Mouse (Mus musculus) neutrophil, adult 65 days (primary cell): Measurements from ENCODE around the gene Maz. TPM values are rescaled to one million over a fixed set of nuclear protein-coding genes. Genes with fewer than 3 reads are reported as not detected.

Experiments used
- total RNA-seq: library from RNA; stranded (reverse); gene quantifications from 2 replicates; pipeline ENCODE4 v1.2.4, GENCODE M21; 2023

Gene Maz
- total RNA-seq: 128 and 143 TPM in 2 replicates

DNA sequence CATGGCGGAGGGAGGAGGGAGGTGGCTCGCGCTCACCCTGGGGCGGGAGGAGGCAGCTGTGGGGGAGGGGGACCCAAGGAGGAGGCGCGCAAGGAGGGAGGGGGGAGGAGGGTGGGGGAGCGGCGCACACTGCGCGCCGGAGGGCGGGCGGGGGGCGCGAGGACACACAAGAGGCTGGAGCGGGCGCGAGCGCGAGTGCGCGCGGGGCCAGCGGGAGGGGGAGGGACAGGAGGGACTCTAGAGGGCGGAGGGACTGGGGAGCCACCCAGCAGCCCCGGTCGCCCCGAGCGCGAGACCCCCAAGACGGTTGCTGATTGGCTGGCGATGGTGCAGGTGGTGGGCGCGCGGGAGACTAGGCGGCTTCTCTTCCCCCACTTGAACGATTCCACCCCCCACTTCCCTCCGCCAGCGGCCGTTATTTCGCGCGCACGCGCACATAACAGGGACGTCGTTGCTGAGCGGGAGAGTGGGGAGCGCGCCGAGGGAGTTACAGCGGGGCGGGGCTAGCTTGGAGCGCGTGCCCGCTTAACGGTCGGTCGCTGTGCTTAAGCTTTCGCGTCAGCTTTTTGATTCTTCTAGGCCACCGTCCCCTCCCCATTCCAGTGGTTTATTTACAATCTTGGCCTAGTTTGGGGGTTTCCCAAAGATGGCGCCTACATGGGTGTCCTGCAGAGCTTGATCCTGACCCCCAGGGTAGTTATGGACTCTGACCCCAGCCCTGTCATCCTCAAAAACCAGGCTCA is at the start of gene Maz:
Gene Maz (minus strand): TSS at position 54 of the 743 bp plus-strand sequence.

GRCm38 (mm10) chr7:127041851-127042672 is 15.2 kb upstream of the Maz start, which contains the start of gene Kif22:
Gene Kif22 (minus strand): TSS chr7:127042471.

DNA sequence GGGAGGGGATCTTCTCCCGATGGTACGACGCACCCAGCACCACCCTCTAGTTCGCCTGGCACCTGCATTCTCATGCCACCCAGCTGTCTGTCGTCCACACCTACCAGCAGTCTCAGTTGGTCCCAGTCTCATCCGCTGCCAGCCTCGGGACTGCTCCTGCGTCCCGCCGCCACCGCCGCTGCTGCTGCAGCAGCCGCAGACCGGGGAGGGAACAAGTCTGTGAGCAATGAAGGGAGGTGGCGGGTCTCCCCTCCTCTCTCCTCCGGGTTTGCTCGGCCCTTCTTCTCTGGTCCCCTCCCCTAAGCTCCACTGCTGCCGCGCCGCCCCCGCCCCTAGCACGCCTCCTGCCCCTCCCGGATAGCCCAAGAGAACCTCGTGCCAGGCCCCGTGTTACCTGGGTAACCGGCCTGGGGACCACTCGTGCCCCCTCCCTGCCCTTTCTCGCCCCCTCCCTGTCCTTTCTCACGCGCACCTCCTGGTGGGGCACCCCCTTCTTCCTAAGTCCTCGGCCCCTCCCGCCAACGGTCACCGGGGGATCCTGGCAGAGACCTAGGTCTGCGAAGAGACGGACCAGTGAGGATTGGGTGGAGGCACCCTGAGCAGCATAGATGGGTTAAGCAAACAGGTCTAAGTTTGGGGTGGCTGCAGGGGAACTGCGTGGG is 5.8 kb downstream of the Maz start, which contains the start of the genes Gm42742 and Prrt2:
Gene Gm42742 (minus strand): TSS at position 197 of the 662 bp plus-strand sequence.
Gene Prrt2 (minus strand): TSS at position 311 of the 662 bp plus-strand sequence.

DNA sequence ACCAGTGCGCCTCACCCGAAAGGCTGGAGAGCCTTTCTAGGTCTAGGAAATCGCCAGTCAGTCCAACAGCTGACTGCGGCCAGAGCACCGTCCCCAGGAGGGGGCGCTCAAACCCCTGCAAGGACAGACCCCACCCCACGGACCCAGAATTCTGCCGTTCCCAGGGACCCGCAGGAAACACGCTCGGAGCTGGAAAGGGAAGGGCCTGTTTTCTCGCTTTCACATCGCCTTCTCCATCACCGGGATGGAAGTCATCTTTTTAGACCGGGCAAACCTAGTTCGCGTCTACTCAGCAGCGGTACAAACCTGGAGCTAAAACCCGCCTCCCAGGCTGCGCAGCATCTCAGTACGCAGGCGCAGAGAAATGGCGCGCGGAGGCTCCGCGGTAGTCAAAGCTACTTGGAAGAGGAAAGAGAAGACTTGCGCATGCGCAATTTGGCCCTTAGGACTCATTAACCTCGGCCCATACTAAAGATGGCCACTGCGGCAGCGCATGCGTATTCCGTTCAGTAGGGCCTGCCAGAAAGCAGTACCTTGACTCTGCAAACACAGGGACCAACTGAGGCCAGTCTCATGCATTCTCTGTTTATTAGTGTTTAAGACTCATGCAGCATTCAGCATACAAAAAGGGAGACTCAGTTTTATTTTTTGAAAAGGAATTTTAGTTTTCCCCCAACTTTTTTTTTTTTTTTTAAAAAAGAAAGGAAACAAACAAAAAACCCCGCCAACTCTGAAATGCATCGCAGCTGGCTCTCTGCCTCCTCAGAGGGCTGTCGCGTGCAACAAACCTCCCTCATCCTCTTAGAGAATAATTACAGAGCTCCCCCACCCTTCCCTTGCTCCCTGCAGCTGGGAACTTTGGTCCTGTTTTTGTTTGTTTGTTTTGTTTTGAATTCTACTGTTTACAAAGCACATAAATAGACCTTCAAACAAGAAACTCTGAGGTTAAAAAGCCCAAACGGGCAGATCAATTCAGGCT is 9.6 kb downstream of the Maz start, which contains the start of gene Pagr1a:
Gene Pagr1a (minus strand): TSS at position 382 of the 979 bp plus-strand sequence.

GRCm38 (mm10) chr7:127016481-127016485 is 10.6 kb downstream of the Maz start, which contains the start of gene Pagr1b:
Gene Pagr1b (minus strand): TSS chr7:127016484.

GRCm38 (mm10) chr7:127014320-127014719 is 12.5 kb downstream of the Maz start, which contains the start of gene Mvp:
Gene Mvp (minus strand): TSS chr7:127014621.

DNA sequence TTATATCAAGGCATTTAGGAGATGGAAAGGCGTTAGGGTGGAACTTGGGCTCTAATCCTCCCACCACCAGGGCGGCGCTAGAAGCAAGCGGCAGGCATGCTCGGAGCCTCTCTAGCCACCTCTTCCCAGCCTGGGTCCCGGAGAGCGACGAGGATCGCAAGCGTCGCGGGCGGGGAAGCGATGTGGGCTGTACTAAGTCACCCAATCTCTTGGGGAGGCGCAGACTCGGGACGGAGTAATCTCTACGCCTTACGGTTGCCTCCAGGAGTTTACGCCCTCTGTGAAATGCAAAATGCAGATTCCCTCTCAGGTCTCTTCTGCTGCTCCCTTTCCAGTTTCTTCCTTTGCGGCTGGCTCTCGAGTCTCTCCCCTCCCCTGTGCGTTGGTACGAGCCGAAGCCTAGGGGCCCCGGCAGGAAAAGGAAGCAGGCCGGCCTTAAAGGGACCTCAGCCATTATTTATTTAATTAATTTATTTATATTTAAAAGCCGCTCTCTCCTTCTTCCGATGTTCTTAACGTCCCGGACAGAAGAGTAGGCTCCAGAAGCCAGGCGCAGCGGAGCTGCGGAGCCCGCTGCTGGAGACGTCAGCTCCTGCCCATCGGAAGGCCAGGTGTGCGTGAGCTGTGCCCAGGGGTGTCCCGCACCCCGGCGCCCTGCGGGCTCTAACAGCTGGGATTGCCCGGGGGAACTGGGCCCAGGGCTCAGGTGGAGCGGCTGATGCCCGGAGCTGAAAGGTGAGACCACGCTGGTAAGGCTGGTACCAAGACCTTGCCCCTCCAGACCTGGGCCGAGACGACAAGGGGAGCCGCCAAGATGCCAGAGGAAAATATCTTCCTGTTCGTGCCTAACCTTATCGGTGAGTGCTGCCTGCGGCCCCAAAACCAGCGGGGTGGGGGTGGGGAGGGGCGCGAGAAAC is 50.6 kb downstream of the Maz start, which contains the start of gene Cdiptos:
Gene Cdiptos (minus strand): TSS at position 149 of the 917 bp plus-strand sequence.

DNA sequence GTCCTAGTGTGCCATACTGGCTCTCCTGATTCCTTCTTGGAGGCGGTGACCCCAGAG is 51.1 kb downstream of the Maz start, which contains the start of gene Cdipt:
Gene Cdipt (plus strand): TSS at position 22 of the 57 bp plus-strand sequence.

Other genes with a start within 250 kb of the Maz start
- 4.3 and 4.4 TPM in 2 replicates for gene Tbx6, start 245.6 kb downstream of the Maz start, total RNA-seq
- 231 and 266 TPM in 2 replicates for gene Ppp4c, start 234.5 kb downstream of the Maz start, total RNA-seq
- not detected in 2 replicates for gene Fam57b, start 229.4 kb downstream of the Maz start, total RNA-seq
- gene 4930451I11Rik, start 195.4 kb downstream of the Maz start, total RNA-seq: not detected in 2 replicates
- not detected in 2 replicates for gene Doc2a, start 179.6 kb downstream of the Maz start, total RNA-seq
- gene Hirip3, start 165.1 kb downstream of the Maz start, total RNA-seq: 37.5 and 38.0 TPM in 2 replicates
- gene Ino80e, start 164.7 kb downstream of the Maz start, total RNA-seq: 41.4 and 42.2 TPM in 2 replicates
- 50.7 and 59.9 TPM in 2 replicates for gene Taok2, start 142.3 kb downstream of the Maz start, total RNA-seq
- 38.9 and 40.1 TPM in 2 replicates for gene Tmem219, start 104.1 kb downstream of the Maz start, total RNA-seq
- gene Kctd13, start 98.2 kb downstream of the Maz start, total RNA-seq: 17.4 and 23.2 TPM in 2 replicates
- gene Asphd1, start 77.5 kb downstream of the Maz start, total RNA-seq: not detected in 2 replicates
- 1.9 and 3.1 TPM in 2 replicates for gene Sez6l2, start 76.5 kb downstream of the Maz start, total RNA-seq
- 56.2 and 56.5 TPM in 2 replicates for gene Cdipt, start 51.1 kb downstream of the Maz start, total RNA-seq
- 0.95 and 1.3 TPM in 2 replicates for gene Cdiptos, start 50.9 kb downstream of the Maz start, total RNA-seq
- gene Mvp, start 12.4 kb downstream of the Maz start, total RNA-seq: 49.1 and 58.0 TPM in 2 replicates
- gene Pagr1b, start 10.6 kb downstream of the Maz start, total RNA-seq: not detected in 2 replicates
- gene Pagr1a, start 9.7 kb downstream of the Maz start, total RNA-seq: 1.5 and 35.7 TPM in 2 replicates
- 26.0 TPM in 1 of 2 replicates, not detected in the other for gene Gm42742, start 5.9 kb downstream of the Maz start, total RNA-seq
- gene Prrt2, start 5.8 kb downstream of the Maz start, total RNA-seq: 0.79 TPM in 1 of 2 replicates, not detected in the other
- 41.1 and 48.3 TPM in 2 replicates for gene Kif22, start 15.4 kb upstream of the Maz start, total RNA-seq
- gene Zg16, start 60.3 kb upstream of the Maz start, total RNA-seq: 1.2 TPM in 1 of 2 replicates, not detected in the other
- gene AI467606, start 64.3 kb upstream of the Maz start, total RNA-seq: 155 and 172 TPM in 2 replicates
- 2.0 and 3.8 TPM in 2 replicates for gene Qprt, start 95.2 kb upstream of the Maz start, total RNA-seq
- 96.9 and 102 TPM in 2 replicates for gene Spn, start 110.8 kb upstream of the Maz start, total RNA-seq
- 47.6 and 62.2 TPM in 2 replicates for gene Cd2bp2, start 169.0 kb upstream of the Maz start, total RNA-seq
- 106 and 122 TPM in 2 replicates for gene Tbc1d10b, start 181.4 kb upstream of the Maz start, total RNA-seq
- 6.7 and 11.1 TPM in 2 replicates for gene Mylpf, start 181.9 kb upstream of the Maz start, total RNA-seq
- gene Zfp553, start 206.0 kb upstream of the Maz start, total RNA-seq: 2.8 and 4.0 TPM in 2 replicates
- gene Sept1, start 206.1 kb upstream of the Maz start, total RNA-seq: 107 and 123 TPM in 2 replicates
- 3.2 and 4.7 TPM in 2 replicates for gene Zfp771, start 217.2 kb upstream of the Maz start, total RNA-seq
- 18.4 and 20.9 TPM in 2 replicates for gene Dctpp1, start 233.7 kb upstream of the Maz start, total RNA-seq
- gene Sephs2, start 247.0 kb upstream of the Maz start, total RNA-seq: 150 and 202 TPM in 2 replicates